Mouse (Mus musculus): ENCODE results near the gene Dph1. TPM values are rescaled to one million over a fixed set of nuclear protein-coding genes. Genes with fewer than 3 reads are reported as not detected.

The Dph1 gene
- polyA plus RNA-seq, 1 experiment: 33.8 TPM

DNA sequence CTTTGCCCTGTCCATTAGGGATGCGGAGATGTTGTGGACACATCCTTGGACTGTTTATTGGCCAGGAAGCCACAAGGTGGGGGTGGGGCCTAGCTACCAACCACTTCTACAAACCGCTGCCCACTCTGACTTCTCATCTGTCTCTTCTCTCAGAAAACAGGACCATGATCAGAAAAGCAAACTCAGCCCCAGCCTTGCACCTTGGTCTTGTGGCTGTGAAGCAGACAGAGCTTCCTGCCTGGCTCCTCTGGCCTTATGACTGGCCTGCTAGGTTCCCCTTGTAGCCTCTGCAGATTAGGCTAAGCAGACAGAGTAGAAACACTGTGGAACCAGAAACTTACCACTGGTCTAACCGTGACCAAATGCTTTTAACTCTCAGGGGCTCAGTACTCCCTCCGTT is 18.3 kb upstream of the Dph1 start:
- H3K27me3 ChIP-seq (ENCODE audit: control insufficient read depth, insufficient read depth, low read length): no peaks in the 10 kb centered on the region
- TF ChIP-seq POLR2A (IDR thresholded peaks at IDR 0.05; ENCODE audit: control insufficient read depth, extremely low read depth, insufficient read depth, low read length, poor library complexity) (no peak), CTCF (IDR thresholded peaks at IDR 0.05; ENCODE audit: borderline replicate concordance, control insufficient read depth, extremely low read depth, insufficient read depth, low read length, poor library complexity) (no peak)
- no peaks in the 10 kb centered on the region for H3K36me3 ChIP-seq (ENCODE audit: control insufficient read depth, insufficient read depth, low read length)
- 60% methylated on average over 4 of the region's 4 CpGs for WGBS
- H3K27ac ChIP-seq (ENCODE audit: control insufficient read depth, insufficient read depth, low read length): no peak overlapping the region
- H3K4me3 ChIP-seq (ENCODE audit: control insufficient read depth, insufficient read depth, low read length): no peak overlapping the region
- DNase-seq: no peak
- peaks cover 51% of the 10 kb centered on the region for H3K4me1 ChIP-seq (replicated peaks; ENCODE audit: control insufficient read depth, insufficient read depth, low read length)

DNA sequence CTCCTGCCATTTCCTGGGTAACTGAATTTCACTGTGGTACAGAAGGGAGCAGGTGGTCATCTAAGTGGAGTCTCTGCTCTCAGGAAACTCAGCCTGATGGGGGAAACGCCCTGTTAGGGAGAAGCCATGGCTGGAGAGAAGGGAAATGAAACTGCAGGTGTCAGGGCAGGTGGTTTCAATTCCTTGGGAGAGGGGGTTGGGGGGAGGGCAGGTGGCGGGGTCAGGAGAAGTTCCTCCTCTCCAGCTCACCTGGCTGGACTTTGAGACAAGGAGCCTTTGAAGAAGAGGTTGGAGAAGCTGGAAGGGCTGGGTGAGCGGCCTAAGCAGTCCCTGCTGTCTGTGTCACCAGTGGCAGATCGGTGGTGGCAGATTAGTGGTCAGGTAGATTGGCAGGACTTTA is 15.3 kb upstream of the Dph1 start:
- H3K27ac ChIP-seq (ENCODE audit: control insufficient read depth, insufficient read depth, low read length): no peak overlapping the region
- DNase-seq: no peak
- H3K4me3 ChIP-seq (ENCODE audit: control insufficient read depth, insufficient read depth, low read length): no peak overlapping the region
- H3K36me3 ChIP-seq (ENCODE audit: control insufficient read depth, insufficient read depth, low read length): no peaks in the 10 kb centered on the region
- TF ChIP-seq POLR2A (IDR thresholded peaks at IDR 0.05; ENCODE audit: control insufficient read depth, extremely low read depth, insufficient read depth, low read length, poor library complexity) (no peak), CTCF (IDR thresholded peaks at IDR 0.05; ENCODE audit: borderline replicate concordance, control insufficient read depth, extremely low read depth, insufficient read depth, low read length, poor library complexity) (no peak)
- peaks cover 51% of the 10 kb centered on the region for H3K4me1 ChIP-seq (replicated peaks; ENCODE audit: control insufficient read depth, insufficient read depth, low read length)
- 48% methylated on average over 4 of the region's 4 CpGs for WGBS
- H3K27me3 ChIP-seq (ENCODE audit: control insufficient read depth, insufficient read depth, low read length): no peaks in the 10 kb centered on the region

DNA sequence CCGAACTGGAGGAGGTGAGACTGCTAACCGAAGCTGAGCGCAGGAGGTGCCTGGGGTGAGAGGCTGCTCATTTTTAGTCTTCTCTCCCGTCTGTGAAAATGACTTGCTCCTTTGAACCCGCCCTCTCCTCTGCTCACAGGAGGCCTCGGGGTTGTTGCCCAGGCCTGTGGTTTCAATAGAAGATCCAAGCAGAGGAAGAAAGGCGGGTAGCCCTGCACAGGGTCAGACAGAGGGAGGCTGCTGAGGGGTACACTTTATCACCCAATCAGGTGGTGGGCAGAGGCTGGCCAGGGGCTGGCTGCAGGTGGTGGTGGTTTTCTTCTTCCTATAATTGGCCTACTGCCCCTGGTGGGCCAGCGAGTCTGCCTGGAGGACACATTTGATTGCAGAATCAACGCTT is 13.4 kb upstream of the Dph1 start:
- TF ChIP-seq POLR2A (IDR thresholded peaks at IDR 0.05; ENCODE audit: control insufficient read depth, extremely low read depth, insufficient read depth, low read length, poor library complexity) (no peak), CTCF (IDR thresholded peaks at IDR 0.05; ENCODE audit: borderline replicate concordance, control insufficient read depth, extremely low read depth, insufficient read depth, low read length, poor library complexity) (no peak)
- no peaks in the 10 kb centered on the region for H3K36me3 ChIP-seq (ENCODE audit: control insufficient read depth, insufficient read depth, low read length)
- no peak overlapping the region for H3K4me3 ChIP-seq (ENCODE audit: control insufficient read depth, insufficient read depth, low read length)
- whole genome bisulfite sequencing: 13% methylated on average over 9 of the region's 9 CpGs
- no peaks in the 10 kb centered on the region for H3K27me3 ChIP-seq (ENCODE audit: control insufficient read depth, insufficient read depth, low read length)
- no peak for DNase-seq
- peaks cover 39% of the 10 kb centered on the region for H3K4me1 ChIP-seq (replicated peaks; ENCODE audit: control insufficient read depth, insufficient read depth, low read length)
- H3K27ac ChIP-seq (ENCODE audit: control insufficient read depth, insufficient read depth, low read length): no peak overlapping the region

DNA sequence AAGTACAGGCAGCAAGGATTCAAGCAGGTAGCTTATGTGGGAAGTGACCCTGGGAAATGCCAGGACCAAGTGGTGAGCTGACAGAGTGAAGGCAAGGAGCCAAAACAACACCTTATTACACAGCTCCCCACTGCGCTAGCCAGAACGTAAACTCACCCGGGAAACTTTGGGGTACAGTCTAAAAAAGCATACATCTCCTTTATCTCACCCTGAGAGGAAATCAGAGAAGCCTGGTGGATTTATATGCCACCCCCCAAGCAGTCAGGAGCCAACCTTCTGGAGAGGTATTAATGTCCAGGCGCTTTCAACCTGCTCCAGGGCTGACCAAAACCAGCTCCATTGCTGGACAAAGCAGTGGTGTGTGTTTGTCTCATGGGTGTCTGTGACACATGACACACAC is 12.9 kb upstream of the Dph1 start:
- no peak overlapping the region for H3K4me3 ChIP-seq (ENCODE audit: control insufficient read depth, insufficient read depth, low read length)
- peaks cover 36% of the 10 kb centered on the region for H3K4me1 ChIP-seq (replicated peaks; ENCODE audit: control insufficient read depth, insufficient read depth, low read length)
- 75% methylated on average over 4 of the region's 4 CpGs for WGBS
- no peak for DNase-seq
- no peaks in the 10 kb centered on the region for H3K27me3 ChIP-seq (ENCODE audit: control insufficient read depth, insufficient read depth, low read length)
- no peaks in the 10 kb centered on the region for H3K36me3 ChIP-seq (ENCODE audit: control insufficient read depth, insufficient read depth, low read length)
- TF ChIP-seq CTCF (IDR thresholded peaks at IDR 0.05; ENCODE audit: borderline replicate concordance, control insufficient read depth, extremely low read depth, insufficient read depth, low read length, poor library complexity) (no peak), POLR2A (IDR thresholded peaks at IDR 0.05; ENCODE audit: control insufficient read depth, extremely low read depth, insufficient read depth, low read length, poor library complexity) (no peak)
- no peak overlapping the region for H3K27ac ChIP-seq (ENCODE audit: control insufficient read depth, insufficient read depth, low read length)

DNA sequence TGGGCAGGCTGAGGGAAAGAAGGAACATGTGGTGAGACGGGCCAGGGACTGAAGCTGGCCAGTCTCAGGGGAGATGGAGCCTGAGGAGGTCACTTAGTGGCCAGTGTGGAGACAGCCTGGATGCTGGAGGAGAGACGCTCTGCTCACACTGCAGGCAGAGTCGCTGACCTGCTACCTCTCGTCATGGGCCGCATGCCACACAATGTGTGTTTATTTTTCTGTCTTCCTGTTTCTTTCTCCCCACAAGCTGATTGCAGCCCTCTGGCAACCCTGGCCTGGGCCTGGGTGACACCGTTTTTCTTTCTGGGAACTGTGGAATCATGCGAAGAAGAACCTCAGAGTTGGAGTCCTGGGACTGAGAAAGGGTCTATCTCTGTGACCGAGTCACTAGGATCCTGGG is 10.7 kb upstream of the Dph1 start:
- no peak for TF ChIP-seq CTCF (IDR thresholded peaks at IDR 0.05; ENCODE audit: borderline replicate concordance, control insufficient read depth, extremely low read depth, insufficient read depth, low read length, poor library complexity)
- no peak for TF ChIP-seq POLR2A (IDR thresholded peaks at IDR 0.05; ENCODE audit: control insufficient read depth, extremely low read depth, insufficient read depth, low read length, poor library complexity)
- DNase-seq: no peak
- Histone ChIP-seq H3K4me1 (replicated peaks; ENCODE audit: control insufficient read depth, insufficient read depth, low read length) (peaks cover 36% of the 10 kb centered on the region), H3K27me3 (ENCODE audit: control insufficient read depth, insufficient read depth, low read length) (no peaks in the 10 kb centered on the region), H3K27ac (ENCODE audit: control insufficient read depth, insufficient read depth, low read length) (no peak overlapping the region), H3K36me3 (ENCODE audit: control insufficient read depth, insufficient read depth, low read length) (no peaks in the 10 kb centered on the region), H3K4me3 (ENCODE audit: control insufficient read depth, insufficient read depth, low read length) (no peak overlapping the region)
- 93% methylated on average over 8 of the region's 8 CpGs for WGBS

DNA sequence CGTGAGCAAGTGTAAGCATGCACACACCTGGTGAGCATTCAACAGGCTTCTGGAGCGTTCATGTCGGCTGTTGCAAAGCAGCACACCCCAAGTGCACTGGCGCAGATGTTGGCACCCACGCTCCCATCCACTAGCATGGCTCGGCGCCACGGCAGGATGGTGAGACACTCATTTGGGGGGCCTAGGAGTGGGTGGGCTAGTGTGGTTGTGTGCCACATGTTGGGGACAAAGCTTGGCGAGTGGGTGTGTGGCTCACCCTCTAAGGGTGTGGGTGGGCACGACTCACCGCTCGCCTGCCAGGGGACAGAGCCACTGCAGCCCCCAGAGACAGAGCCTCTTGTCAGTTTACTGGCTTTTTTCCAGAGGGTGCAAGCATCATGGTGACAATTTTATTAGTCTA is 9.9 kb upstream of the Dph1 start:
- no peak overlapping the region for H3K4me3 ChIP-seq (ENCODE audit: control insufficient read depth, insufficient read depth, low read length)
- no peaks in the 10 kb centered on the region for H3K36me3 ChIP-seq (ENCODE audit: control insufficient read depth, insufficient read depth, low read length)
- 96% methylated on average over 12 of the region's 12 CpGs for WGBS
- no peak overlapping the region for H3K27ac ChIP-seq (ENCODE audit: control insufficient read depth, insufficient read depth, low read length)
- DNase-seq: no peak
- TF ChIP-seq POLR2A (IDR thresholded peaks at IDR 0.05; ENCODE audit: control insufficient read depth, extremely low read depth, insufficient read depth, low read length, poor library complexity): no peak
- TF ChIP-seq CTCF (IDR thresholded peaks at IDR 0.05; ENCODE audit: borderline replicate concordance, control insufficient read depth, extremely low read depth, insufficient read depth, low read length, poor library complexity): no peak
- H3K4me1 ChIP-seq (replicated peaks; ENCODE audit: control insufficient read depth, insufficient read depth, low read length): peaks cover 34% of the 10 kb centered on the region
- H3K27me3 ChIP-seq (ENCODE audit: control insufficient read depth, insufficient read depth, low read length): no peaks in the 10 kb centered on the region

DNA sequence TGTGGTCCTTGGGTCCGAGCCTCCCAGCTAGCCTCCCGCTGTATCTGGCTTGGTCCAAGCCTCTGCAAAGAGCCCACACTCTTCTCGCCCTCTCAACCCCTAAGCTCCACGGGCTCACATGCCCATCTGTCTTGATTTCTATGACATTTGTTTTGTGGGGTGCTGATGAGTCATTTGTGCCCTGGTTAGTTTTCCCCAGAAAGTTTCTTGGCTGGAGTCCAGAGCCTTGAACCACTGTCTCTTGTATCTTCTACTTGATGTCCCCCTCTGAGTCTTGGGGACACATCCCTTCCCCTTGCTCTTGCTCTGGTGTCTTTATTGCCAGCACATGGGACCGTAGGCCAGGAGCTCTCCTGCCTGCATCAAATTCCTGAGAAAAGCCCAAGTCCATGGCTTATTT is 8.9 kb upstream of the Dph1 start:
- 78% methylated on average over 5 of the region's 5 CpGs for WGBS
- no peak for DNase-seq
- no peaks in the 10 kb centered on the region for H3K36me3 ChIP-seq (ENCODE audit: control insufficient read depth, insufficient read depth, low read length)

More for the DNA sequence above, 8.9 kb upstream of the Dph1 start:
- no peaks in the 10 kb centered on the region for H3K27me3 ChIP-seq (ENCODE audit: control insufficient read depth, insufficient read depth, low read length)
- no peak for TF ChIP-seq POLR2A (IDR thresholded peaks at IDR 0.05; ENCODE audit: control insufficient read depth, extremely low read depth, insufficient read depth, low read length, poor library complexity)
- no peak for TF ChIP-seq CTCF (IDR thresholded peaks at IDR 0.05; ENCODE audit: borderline replicate concordance, control insufficient read depth, extremely low read depth, insufficient read depth, low read length, poor library complexity)
- H3K4me3 ChIP-seq (ENCODE audit: control insufficient read depth, insufficient read depth, low read length): no peak overlapping the region
- H3K4me1 ChIP-seq (replicated peaks; ENCODE audit: control insufficient read depth, insufficient read depth, low read length): peaks cover 39% of the 10 kb centered on the region
- no peak overlapping the region for H3K27ac ChIP-seq (ENCODE audit: control insufficient read depth, insufficient read depth, low read length)

Measured in thymus, adult 2 months (tissue).